Mouse (Mus musculus) thymus, postnatal 36 days (tissue): ENCODE data around the gene Tnrc6b.

Source experiments
- DNase-seq, 2 experiments: peaks; one replicate each; pipeline ENCODE4 v3.0.0; 2022; ENCODE audit warnings: mixed read lengths in 2 of 2

The Tnrc6b gene

DNA sequence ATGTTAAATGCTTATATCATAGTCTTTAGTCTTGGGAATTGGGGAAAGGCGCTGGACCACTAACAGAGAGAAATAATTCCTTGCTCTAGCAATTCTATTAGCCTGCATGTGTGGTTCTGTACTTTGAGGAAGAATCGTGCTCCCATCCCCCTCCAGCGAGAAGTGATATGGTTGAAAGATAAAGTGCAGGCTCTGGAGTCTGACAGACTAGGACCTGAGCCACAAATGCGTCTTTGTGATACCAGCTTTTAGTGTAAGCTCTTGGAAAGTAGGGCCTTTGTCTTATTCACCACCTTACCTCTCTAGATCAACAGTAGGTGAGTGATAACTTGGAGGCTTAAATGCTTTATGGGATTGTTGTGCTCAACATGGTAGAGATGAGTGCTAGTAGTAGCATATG is 270.1 kb downstream of the Tnrc6b start:
- no peak for DNase-seq

DNA sequence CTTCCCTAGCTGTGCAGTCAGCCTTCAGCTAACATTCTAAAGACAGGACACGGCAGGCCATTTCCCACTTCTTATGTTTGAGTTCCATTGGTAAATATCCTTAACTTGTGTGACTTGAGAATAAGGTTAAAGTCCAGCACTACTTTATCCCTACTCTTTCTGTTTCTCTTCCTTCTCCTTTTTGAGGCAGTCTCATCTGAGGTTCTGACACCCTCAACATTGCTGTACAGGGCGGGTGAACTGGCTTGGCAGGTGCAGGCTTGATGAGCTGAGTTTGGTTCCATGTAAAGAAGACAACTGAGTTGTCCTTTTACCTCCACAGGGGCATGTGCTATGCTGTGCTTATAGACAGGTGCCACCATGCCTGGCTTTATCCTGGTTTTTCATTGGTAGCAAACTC is 272.2 kb downstream of the Tnrc6b start:
- DNase-seq: no peak

DNA sequence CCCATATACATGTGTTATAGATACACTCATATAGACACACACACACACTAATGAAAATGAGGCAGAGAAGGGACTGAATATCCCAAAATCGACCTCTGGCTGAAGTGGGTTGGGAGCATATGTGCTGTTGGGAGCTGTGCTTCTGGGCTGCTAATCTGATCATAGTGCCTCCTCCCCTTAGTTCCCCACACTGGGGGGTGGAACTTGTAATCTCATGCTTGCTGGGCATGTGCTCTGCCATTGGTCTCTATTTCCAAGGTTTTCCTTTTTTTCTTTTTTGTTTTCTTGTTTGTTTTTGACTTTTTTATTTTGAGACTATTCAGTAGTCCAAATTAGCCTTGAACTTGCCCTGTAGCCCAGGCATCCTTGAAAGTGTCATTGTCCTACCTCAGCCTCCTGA is 277.2 kb downstream of the Tnrc6b start:
- no peak for DNase-seq

DNA sequence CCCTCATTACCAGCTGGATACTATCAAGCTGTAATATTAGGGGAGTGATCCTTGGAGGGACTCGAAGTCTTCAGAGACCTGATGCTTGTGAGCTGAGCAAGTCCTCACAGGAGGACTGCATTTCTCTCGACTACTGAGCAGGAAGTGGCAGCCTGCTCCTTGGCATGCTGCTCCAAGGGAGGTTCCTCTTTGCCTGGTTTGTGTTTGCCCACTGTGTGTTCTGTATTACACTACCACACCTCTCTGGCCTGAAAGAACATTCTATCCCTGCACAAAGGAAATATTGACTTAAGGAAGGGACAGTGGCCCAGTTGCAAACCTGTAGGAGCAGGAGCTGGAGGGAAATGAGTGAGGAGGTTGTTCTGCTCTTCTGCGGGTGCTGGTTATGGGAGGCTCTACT is 278.6 kb downstream of the Tnrc6b start:
- no peak for DNase-seq
